Mouse (Mus musculus) heart, postnatal 0 days (tissue): ENCODE results near the gene Ambra1.

Experiments
- CTCF ChIP-seq: IDR thresholded peaks from 2 replicates; pipeline ENCODE4 v1.5.1; 2016; ENCODE audit warnings: antibody characterized with exemption, control low read depth, low read depth
- EP300 ChIP-seq: IDR thresholded peaks from 2 replicates; pipeline ENCODE4 v1.6.1; 2016; ENCODE audit warnings: antibody characterized with exemption, low read depth

GRCm38 (mm10) chr2:91871225-91871624 is 141.3 kb downstream of the Ambra1 start:
- TF ChIP-seq CTCF (no peak), EP300 (no peak)
